Mouse (Mus musculus) layer of hippocampus, postnatal 14 days (tissue): ENCODE measurements around the gene Ubr1. TPM values are rescaled to one million over a fixed set of nuclear protein-coding genes. Genes with fewer than 3 reads are reported as not detected.
A peak's percentile ranks its signal among the peaks of the same experiment; 100 is the strongest.
"Not testable (repeated sequence)": the region's sequence is repeated elsewhere in the genome, so short reads cannot be mapped to it uniquely, and the experiment has no call there.

ENCODE experiments used
- DNase-seq, 2 experiments: peaks; one replicate each; pipeline ENCODE4 v3.0.0; 2021 to 2022; ENCODE audit warnings: low spot score in 2 of 2, mixed read lengths in 1 of 2
- long read RNA-seq, 2 experiments: library from polyadenylated mRNA; stranded (forward); transcript quantifications; one replicate each; pipeline ENCODE4 v2.0.0; 2021
- total RNA-seq, 2 experiments: library from RNA; stranded (reverse); gene quantifications; 2 replicates each; pipeline ENCODE4 v1.2.3; 2021

Gene Ubr1
- total RNA-seq: 10 to 100 TPM; 40.4 to 42.5 TPM
- long read RNA-seq, experiment 1, full-length matches to known transcripts: 2 of 8 reads
- long read RNA-seq, experiment 1, partial matches to known transcripts: 4 of 8 reads
- long read RNA-seq, experiment 1, other reads (novel, unspliced or antisense): 2 of 8 reads
- long read RNA-seq, experiment 2, full-length matches to known transcripts: 2 of 7 reads
- long read RNA-seq, experiment 2, partial matches to known transcripts: 4 of 7 reads
- long read RNA-seq, experiment 2, other reads (novel, unspliced or antisense): 1 of 7 reads

DNA sequence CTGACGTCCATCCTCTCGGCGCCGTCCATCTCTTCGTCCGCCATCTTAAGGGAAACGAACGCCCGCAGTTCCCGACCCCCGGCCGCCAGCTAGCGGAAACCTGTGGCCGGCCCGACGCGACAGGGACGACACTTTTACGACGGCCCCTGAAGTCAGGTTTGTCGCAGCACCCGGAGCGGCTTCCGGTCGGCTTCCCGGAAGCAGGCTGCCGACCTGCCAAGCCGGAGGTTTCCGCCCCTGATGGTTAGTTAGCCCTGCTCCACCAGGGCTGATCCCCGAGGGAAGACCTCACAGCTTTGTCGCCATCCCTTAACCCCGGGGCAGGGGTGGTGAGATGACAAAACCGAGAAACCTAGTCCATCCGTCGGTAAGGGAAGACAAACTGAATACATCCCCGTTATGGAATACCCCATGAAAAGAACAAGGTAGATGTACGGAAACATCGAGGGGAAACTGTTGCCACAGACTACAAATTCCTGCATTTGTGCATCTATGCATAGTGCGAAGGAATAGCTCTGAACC is at the start of gene Ubr1:
Gene Ubr1 (minus strand): TSS at position 157 of the 522 bp plus-strand sequence.
- DNase-seq: peak; percentile 81 to 86

GRCm38 (mm10) chr2:121017151-121017550 is 46.6 kb upstream of the Ubr1 start:
- DNase-seq: no peak

DNA sequence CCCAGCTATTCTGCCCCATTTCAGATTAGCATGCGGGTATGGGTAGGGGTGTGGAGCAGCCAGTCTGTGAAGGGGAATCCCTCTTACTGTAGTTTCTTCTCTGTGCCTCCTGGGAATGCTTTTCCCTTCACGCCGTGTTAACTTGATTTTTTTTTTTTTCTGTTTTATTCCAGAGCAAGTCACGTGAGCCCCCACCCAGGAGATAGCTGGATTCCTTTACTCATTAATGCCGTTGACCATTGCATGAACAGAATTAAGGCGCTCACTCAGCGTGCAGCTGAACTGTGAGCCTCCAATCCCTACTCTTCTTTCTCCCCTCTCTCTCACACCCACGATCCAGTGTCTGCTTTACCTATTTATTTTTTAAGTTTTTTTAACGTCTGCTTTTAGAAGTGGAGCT is 45.7 kb upstream of the Ubr1 start:
- DNase-seq: no peak

DNA sequence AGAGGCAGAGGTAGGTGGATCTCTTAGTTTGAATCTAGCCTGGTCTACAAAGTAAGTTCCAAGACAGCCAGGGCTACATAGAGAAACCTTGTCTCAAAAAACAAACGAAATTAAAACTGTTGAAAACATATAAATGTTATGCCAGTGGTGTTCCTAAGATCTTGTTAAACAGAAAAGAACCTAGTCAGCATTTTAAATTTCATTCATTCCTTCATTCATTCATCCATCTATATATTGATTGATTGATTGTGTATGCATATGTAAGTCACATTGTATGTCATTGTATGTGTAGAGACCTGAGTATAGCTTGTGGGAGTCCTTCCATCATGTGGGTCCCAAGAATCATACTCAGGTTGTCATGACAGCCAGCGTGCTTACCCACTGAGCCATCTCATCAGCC is 45.0 kb upstream of the Ubr1 start:
- DNase-seq: no peak

DNA sequence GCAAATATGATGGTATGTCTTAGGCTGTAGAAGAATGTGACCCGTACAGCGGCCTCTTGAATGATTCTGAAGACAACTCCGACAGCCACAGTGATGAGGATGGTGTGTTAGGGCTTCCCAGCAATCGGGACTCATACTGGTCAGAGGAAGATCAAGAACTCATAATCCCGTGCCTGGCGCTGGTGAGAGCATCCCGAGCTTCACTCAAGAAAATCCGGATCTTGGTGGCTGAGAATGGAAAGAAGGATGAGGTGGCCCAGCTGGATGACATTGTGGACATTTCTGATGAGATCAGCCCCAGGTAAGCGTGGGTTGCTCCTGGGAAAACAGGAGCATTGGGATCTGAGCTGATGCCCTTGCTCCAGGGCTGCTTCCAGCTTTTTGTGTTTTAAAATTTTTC is 42.2 kb upstream of the Ubr1 start:
- DNase-seq: no peak

DNA sequence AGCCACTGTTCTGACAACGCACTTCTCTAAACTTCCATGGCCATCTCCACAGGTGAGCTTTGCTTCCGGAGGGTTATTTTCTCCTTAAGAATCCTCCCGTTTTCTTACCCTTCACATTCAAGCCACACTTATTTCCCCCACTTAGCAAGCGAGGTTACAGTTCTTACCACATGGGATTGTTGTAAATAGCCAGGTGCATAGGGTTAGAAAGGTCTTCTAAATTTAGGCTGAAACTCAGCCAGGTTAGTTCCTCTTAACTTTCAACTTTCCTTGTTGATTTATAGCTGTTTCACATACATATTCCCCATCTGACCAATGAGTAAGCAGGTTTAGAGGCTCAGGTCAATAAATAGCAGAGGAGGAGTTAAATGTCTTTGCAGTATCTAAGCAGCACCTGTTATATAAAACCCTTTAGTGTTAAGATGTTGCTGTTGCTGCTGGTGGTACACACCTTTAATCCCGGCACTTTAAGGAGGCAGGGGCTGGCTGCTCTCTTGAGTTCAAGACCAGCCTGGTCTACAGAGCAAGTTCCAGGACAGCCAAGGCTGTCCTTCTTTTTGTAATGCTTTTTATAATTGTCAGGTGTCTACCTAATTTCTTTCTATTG is 38.7 kb upstream of the Ubr1 start:
- no peak for DNase-seq

GRCm38 (mm10) chr2:121008664-121009007 is 38.1 kb upstream of the Ubr1 start:
- DNase-seq: no peak

DNA sequence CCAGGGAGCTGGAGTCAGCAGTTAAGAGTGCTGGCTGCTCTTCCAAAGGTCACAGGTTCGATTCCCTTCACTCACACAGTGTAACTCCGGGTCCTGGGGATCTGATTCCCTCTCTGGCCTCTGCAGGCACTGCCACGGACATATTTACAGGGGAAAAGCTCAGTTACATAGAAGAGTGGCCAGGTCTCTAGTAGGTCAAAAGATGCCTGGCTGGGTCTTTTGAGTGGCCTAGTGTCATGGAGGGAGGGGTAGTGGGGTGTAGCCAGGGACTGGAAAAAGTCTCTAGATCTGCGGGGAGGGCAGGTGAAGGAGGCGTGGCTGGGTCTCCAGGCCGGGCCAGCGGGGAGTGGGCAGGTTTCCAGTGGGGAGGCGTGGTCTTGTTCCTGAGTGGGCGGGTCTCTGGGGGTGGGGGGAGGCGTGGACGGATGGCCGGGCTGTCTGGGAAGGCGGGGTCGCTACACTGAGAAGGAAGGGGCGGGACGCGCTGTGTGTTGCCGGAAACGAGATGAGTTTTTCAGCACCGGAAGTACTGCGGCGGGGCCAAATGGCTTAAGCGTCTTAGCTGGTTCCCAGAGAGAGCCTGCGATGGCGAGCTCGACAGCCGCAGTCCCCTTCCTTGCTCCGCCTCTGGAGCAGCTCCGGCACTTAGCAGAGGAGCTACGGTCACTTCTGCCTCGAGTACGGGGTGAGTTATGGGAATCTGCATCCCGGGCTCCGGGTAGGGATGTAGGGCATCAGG is 37.6 kb upstream of the Ubr1 start, which contains the start of gene Ccndbp1:
Gene Ccndbp1 (plus strand): TSS at position 479 of the 739 bp plus-strand sequence.
- DNase-seq: peak; percentile 71 to 83

DNA sequence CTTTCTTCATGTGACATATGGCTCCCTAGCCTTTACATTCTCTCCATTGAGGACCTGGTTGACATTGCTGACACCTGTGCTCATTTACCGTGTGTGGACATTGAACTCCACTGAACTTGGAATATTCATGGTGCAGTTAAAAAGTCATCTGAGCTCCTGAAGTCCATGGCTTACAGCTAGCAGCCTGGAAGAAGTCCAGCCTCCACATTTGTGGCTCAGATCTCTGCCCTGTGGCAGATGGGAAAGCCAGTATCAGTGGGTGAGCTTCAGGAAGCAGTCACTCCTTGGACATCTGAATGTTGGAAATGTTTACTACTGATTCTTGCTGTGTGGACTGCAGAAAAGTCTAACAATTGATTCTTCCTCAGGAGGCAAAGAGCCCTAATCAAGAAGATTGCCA is 36.5 kb upstream of the Ubr1 start:
- no peak for DNase-seq

DNA sequence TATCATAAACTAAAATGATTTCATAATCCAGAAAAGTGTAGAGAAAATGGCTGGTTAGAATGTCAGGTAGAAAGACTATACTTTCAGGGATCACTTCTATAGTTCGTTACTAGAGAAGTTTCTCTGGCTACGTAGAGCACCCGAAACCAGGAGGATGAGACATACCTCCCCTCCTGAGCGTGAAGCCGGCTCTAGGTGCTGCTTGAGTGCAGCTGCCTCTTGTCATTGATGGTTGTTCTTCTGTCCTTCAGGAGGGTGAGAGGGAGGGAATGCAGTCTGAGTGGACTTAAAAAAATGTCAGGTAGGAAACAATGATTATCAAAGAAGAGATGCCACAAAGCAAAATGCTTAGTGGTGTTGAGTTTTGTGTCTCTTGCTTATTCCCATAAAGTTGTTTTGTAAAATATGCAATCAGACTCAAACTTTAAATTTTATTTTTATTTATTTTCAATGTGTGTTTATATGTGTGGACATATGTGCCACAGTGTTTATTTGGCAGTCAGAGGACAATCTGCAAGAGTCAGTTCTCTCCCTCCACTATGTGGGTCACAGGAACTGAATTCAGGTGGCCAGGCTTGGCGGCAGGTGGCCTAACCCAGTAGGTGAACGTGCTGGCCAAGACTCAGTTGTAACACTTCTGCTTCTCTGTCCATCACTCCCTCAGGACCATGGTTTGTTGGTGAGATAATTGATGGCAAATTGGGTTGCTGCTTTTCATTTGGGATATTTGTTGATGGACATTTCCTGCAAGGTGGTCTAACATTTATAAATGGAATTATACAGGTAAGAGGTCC is 33.7 kb upstream of the Ubr1 start:
- no peak for DNase-seq

DNA sequence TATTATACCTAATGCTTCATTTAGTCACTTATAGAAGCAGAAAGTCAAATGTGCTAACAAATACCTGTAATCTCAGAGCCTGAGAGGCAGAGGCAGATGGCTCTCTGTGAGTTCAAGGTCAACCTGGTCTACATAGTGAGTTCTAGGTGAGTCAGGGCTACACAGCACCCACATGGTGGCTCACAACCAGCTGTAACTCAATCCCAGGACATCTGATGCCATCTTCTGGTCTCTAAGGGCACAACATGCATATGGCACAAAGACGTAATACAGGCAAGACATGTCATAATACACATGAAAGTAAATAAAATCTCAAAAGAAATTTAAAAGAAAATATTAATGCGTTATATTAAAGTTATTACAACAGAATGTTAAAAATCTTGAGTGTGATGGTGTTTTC is 33.1 kb upstream of the Ubr1 start:
- DNase-seq: no peak

DNA sequence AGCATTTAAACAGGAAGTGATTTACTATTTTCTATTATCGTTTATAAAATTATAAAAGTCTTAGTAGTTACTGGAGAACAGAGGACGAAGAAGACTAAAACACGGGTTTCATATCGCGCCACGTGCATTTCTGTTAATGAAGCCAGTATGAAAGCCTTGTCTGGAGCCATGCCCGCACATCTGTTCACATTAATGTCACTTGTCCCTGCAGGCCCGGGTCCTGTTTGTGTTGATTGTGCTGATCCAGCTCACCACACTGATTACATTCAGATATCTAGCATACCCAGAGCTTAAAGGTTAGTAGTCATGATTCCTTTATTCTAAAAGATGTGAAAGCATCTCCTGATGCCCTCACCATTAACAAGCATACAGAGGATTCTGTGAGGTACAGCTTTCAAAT is 28.3 kb upstream of the Ubr1 start:
- no peak for DNase-seq

DNA sequence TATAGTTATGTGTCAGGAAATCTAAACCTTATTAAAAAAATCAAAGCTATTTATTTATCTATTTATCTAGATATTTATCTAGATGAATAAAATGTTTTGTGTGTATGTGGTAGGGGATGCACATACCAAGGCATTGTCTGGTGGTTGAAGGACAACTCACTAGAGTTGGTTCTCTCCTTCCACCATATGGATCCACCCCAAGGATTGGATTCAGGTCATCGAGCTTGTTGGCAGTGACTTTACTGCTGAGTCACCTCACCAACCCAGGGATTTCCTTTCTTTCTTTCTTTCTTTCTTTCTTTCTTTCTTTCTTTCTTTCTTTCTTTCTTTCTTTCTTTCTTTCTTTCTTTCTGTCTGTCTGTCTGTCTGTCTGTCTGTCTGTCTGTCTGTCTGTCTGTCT is 26.1 kb upstream of the Ubr1 start:
- not testable (repeated sequence) for DNase-seq

DNA sequence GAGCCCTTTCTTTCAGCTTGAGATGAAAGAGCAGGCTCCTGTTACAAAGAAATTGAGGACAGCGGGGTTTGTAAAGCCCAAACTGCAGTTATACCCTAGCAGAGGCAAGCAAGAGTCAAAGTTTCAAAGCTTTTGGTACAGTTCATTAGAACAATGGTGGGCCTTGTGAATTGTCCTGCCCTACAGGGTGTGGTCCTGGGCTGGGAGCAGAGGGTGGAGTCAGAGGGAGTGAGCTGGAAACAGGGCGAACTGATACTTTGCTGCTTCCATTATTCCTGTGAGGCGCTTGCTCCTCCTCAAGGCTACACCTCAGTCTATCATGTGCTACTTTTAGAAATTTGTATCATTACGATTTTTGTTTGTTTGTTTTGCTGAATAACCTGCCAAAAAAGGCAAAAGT is 20.7 kb upstream of the Ubr1 start:
- DNase-seq: no peak

GRCm38 (mm10) chr2:120985241-120985640 is 14.7 kb upstream of the Ubr1 start:
- DNase-seq: no peak

- DNase-seq: no peak
Observed at GRCm38 (mm10) chr2:120983611-120984010, 13.1 kb upstream of the Ubr1 start.

GRCm38 (mm10) chr2:120980861-120981260 is 10.3 kb upstream of the Ubr1 start:
- DNase-seq: no peak

DNA sequence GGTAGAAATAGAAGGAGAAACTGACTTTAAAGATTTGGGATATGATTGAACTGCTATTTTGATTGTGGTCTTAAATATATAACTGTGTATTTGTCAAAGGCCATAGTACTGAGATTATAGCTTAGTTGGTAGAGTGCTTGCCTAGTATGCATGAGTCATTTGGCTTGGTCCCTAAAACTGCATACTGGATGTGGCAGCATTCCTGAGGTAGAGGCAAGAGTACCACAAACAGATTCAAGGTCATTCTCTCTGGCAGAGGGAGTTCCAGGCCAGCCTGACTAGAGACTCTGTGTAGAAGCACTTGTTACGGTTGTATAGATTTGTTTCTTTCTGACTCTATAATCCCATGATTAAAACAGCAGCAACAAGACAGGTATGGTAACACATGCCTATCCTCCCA is 9.3 kb upstream of the Ubr1 start:
- DNase-seq: no peak

- no peak for DNase-seq
Observed at GRCm38 (mm10) chr2:120978693-120979037, 8.2 kb upstream of the Ubr1 start.

GRCm38 (mm10) chr2:120977926-120978692 is 7.6 kb upstream of the Ubr1 start:
- DNase-seq: no peak
